Comparison of ENCODE assay signal across 30 mouse cellular contexts in genomic region chr2:181340426-181340825, GRCm38 (mm10). TPM values are rescaled to one million over a fixed set of nuclear protein-coding genes. Genes with fewer than 3 reads are reported as not detected.
DNase-seq lines count a peak whose midpoint lies in the region; ATAC-seq lines count a peak whose summit lies in the region.
"Had no signal": no experiment of that assay in that cellular context is flagged by ENCODE, and none has a peak within 500 bp of the region (broad histone marks: within the 10 kb centered on the region; RNA-seq: fewer than 3 reads in every experiment).

No protein-coding gene starts in this region.

- H3K36me3 ChIP-seq in embryonic facial prominence, embryonic 14.5 days (ENCODE audit: control insufficient read depth, insufficient read depth, low read length), result peaks cover 88% of the 10 kb centered on the region
- peaks cover 95% of the 10 kb centered on the region for H3K36me3 ChIP-seq in embryonic facial prominence, embryonic 10.5 days (replicated peaks)
- peaks cover 92% of the 10 kb centered on the region for H3K36me3 ChIP-seq in liver, embryonic 12.5 days

- no peak overlapping the region for H3K9ac ChIP-seq in embryonic facial prominence, embryonic 14.5 days (ENCODE audit: low read depth, low read length)
- H3K9ac ChIP-seq in liver, embryonic 12.5 days, result no peak overlapping the region
- H3K9ac ChIP-seq: embryonic facial prominence, embryonic 12.5 days; forebrain, embryonic 15.5 days; heart, embryonic 13.5 days; hindbrain, embryonic 15.5 days; limb, embryonic 13.5 days; liver, postnatal 0 days; midbrain, embryonic 13.5 days; neural tube, embryonic 13.5 days had no signal

- WGBS in embryonic facial prominence, embryonic 14.5 days, result 78% methylated on average over 4 of the region's 4 CpGs
- 86% methylated on average over 4 of the region's 4 CpGs for WGBS in embryonic facial prominence, embryonic 10.5 days
- 76% methylated on average over 4 of the region's 4 CpGs for WGBS in liver, embryonic 12.5 days (ENCODE audit: insufficient replicate concordance)

- H3K27me3 ChIP-seq in embryonic facial prominence, embryonic 14.5 days (replicated peaks; ENCODE audit: control insufficient read depth, insufficient read depth, low read length), result no peaks in the 10 kb centered on the region
- H3K27me3 ChIP-seq in embryonic facial prominence, embryonic 10.5 days (replicated peaks; ENCODE audit: low read depth, poor library complexity, severe bottlenecking), result no peaks in the 10 kb centered on the region
- no peaks in the 10 kb centered on the region for H3K27me3 ChIP-seq in liver, embryonic 12.5 days (replicated peaks)
- H3K27me3 ChIP-seq: embryonic facial prominence, embryonic 12.5 days; forebrain, embryonic 15.5 days; heart, embryonic 13.5 days; hindbrain, embryonic 15.5 days; limb, embryonic 13.5 days; megakaryocyte, embryonic 14.5 days; midbrain, embryonic 13.5 days; neural tube, embryonic 13.5 days had no signal

- no peaks in the 10 kb centered on the region for H3K4me1 ChIP-seq in embryonic facial prominence, embryonic 14.5 days (ENCODE audit: control insufficient read depth, insufficient read depth, low read length)
- no peaks in the 10 kb centered on the region for H3K4me1 ChIP-seq in embryonic facial prominence, embryonic 10.5 days
- no peaks in the 10 kb centered on the region for H3K4me1 ChIP-seq in liver, embryonic 12.5 days
- H3K4me1 ChIP-seq: embryonic facial prominence, embryonic 12.5 days; forebrain, embryonic 10.5 days; forebrain, embryonic 15.5 days; hindbrain, embryonic 15.5 days; limb, embryonic 13.5 days; midbrain, embryonic 13.5 days; neural tube, embryonic 13.5 days had no signal

- peak; percentile 43 for DNase-seq in embryonic facial prominence, embryonic 14.5 days (ENCODE audit: low spot score)
- no peak for DNase-seq in embryonic facial prominence, embryonic 10.5 days (ENCODE audit: low spot score)
- peak; percentile 30 for DNase-seq in left cerebral cortex, postnatal 4 days
- no peak for DNase-seq in left cerebral cortex, postnatal 10 days (ENCODE audit: extremely low spot score in 1 of 2, low spot score in 2 of 2)
- DNase-seq in cerebellum, adult 9-11 months, result peak; percentile 71
- DNase-seq in spleen, postnatal 14 days (ENCODE audit: low spot score in 2 of 2), result no peak
- DNase-seq in embryo, embryonic 10.5 days (ENCODE audit: low spot score), result no peak
- DNase-seq: adrenal gland, postnatal 14 days; gastrocnemius, postnatal 36 days; heart, adult 2 months; heart, postnatal 10 days; kidney, adult 2 months; kidney, postnatal 10 days; liver, postnatal 0 days; lung, postnatal 4 days; thymus, postnatal 14 days had no signal

- intact Hi-C loops in left cerebral cortex, postnatal 4 days (cut with DNase I), result no loop called here
- intact Hi-C loops in left cerebral cortex, postnatal 10 days (cut with DNase I), result no loop called here

- no peak overlapping the region for H3K4me3 ChIP-seq in embryonic facial prominence, embryonic 14.5 days (ENCODE audit: low read depth, low read length)
- no peak overlapping the region for H3K4me3 ChIP-seq in embryonic facial prominence, embryonic 10.5 days
- no peak overlapping the region for H3K4me3 ChIP-seq in liver, embryonic 12.5 days
- H3K4me3 ChIP-seq: embryonic facial prominence, embryonic 12.5 days; forebrain, embryonic 10.5 days; forebrain, embryonic 15.5 days; heart, adult 2 months; heart, embryonic 13.5 days; hindbrain, embryonic 15.5 days; limb, embryonic 13.5 days; megakaryocyte, embryonic 14.5 days; midbrain, embryonic 13.5 days; neural tube, embryonic 13.5 days had no signal

- no peaks in the 10 kb centered on the region for H3K9me3 ChIP-seq in embryonic facial prominence, embryonic 14.5 days (ENCODE audit: control insufficient read depth, low read length)
- no peaks in the 10 kb centered on the region for H3K9me3 ChIP-seq in embryonic facial prominence, embryonic 10.5 days
- H3K9me3 ChIP-seq in liver, embryonic 12.5 days (replicated peaks), result no peaks in the 10 kb centered on the region
- H3K9me3 ChIP-seq: embryonic facial prominence, embryonic 12.5 days; forebrain, embryonic 10.5 days; forebrain, embryonic 15.5 days; G1E; heart, embryonic 13.5 days; hindbrain, embryonic 15.5 days; limb, embryonic 13.5 days; megakaryocyte, embryonic 14.5 days; midbrain, embryonic 13.5 days; neural tube, embryonic 13.5 days had no signal

- no peak overlapping the region for H3K27ac ChIP-seq in embryonic facial prominence, embryonic 14.5 days (replicated peaks; ENCODE audit: low read depth, low read length)
- no peak overlapping the region for H3K27ac ChIP-seq in embryonic facial prominence, embryonic 10.5 days (replicated peaks)
- no peak overlapping the region for H3K27ac ChIP-seq in liver, embryonic 12.5 days
- H3K27ac ChIP-seq: embryonic facial prominence, embryonic 12.5 days; forebrain, embryonic 10.5 days; forebrain, embryonic 15.5 days; heart, adult 2 months; heart, embryonic 13.5 days; hindbrain, embryonic 15.5 days; limb, embryonic 13.5 days; midbrain, embryonic 13.5 days; neural tube, embryonic 13.5 days had no signal

- peak; percentile 79; the same call in 1 of the 2 replicates for ATAC-seq in embryonic facial prominence, embryonic 14.5 days (ENCODE audit: low read depth)
- no peak for ATAC-seq in liver, embryonic 12.5 days
- ATAC-seq: forebrain, embryonic 15.5 days; liver, postnatal 0 days; midbrain, embryonic 13.5 days had no signal

- no peak overlapping the region for H3K4me2 ChIP-seq in embryonic facial prominence, embryonic 14.5 days (ENCODE audit: low read depth, low read length)
- H3K4me2 ChIP-seq in liver, embryonic 12.5 days, result no peak overlapping the region
- H3K4me2 ChIP-seq: embryonic facial prominence, embryonic 12.5 days; forebrain, embryonic 15.5 days; heart, embryonic 13.5 days; hindbrain, embryonic 15.5 days; limb, embryonic 13.5 days; liver, embryonic 11.5 days; midbrain, embryonic 13.5 days; neural tube, embryonic 13.5 days had no signal

RNA-seq across cellular contexts. Expression of gene Rtel1, which starts 20.9 kb away (rescaled TPM):
- 37.1 and 48.8 TPM in 2 replicates for polyA plus RNA-seq in embryonic facial prominence, embryonic 14.5 days (2014; fragmentation: Nextera tagmentation; extraction: Ambion mirVana)
- 72.4 and 74.1 TPM in 2 replicates for polyA plus RNA-seq in embryonic facial prominence, embryonic 10.5 days (2016; fragmentation: Nextera tagmentation; extraction: Ambion mirVana)
- total RNA-seq in left cerebral cortex, postnatal 4 days (2021), result 10 to 100 TPM; 53.6 to 67.6 TPM
- total RNA-seq in left cerebral cortex, postnatal 10 days (2021), result 10 to 100 TPM; 41.1 to 46.6 TPM
- polyA plus RNA-seq in liver, embryonic 12.5 days (2016; fragmentation: Nextera tagmentation; extraction: Ambion mirVana), result 39.8 and 40.4 TPM in 2 replicates

RNA-seq across cellular contexts. Expression of gene Zgpat, which starts 24.3 kb away (rescaled TPM):
- 30.1 and 36.6 TPM in 2 replicates for polyA plus RNA-seq in embryonic facial prominence, embryonic 14.5 days (2014; fragmentation: Nextera tagmentation; extraction: Ambion mirVana)
- polyA plus RNA-seq in embryonic facial prominence, embryonic 10.5 days (2016; fragmentation: Nextera tagmentation; extraction: Ambion mirVana), result 46.9 and 51.8 TPM in 2 replicates
- total RNA-seq in left cerebral cortex, postnatal 4 days (2021), result 10 to 100 TPM; 73.9 to 83.5 TPM
- total RNA-seq in left cerebral cortex, postnatal 10 days (2021), result 10 to 100 TPM; 55.9 to 60.5 TPM
- 22.6 and 23.9 TPM in 2 replicates for polyA plus RNA-seq in liver, embryonic 12.5 days (2016; fragmentation: Nextera tagmentation; extraction: Ambion mirVana)

RNA-seq across cellular contexts. Expression of gene Arfrp1, which starts 24.8 kb away (rescaled TPM):
- polyA plus RNA-seq in embryonic facial prominence, embryonic 14.5 days (2014; fragmentation: Nextera tagmentation; extraction: Ambion mirVana), result 43.7 and 48.1 TPM in 2 replicates
- 74.0 and 74.4 TPM in 2 replicates for polyA plus RNA-seq in embryonic facial prominence, embryonic 10.5 days (2016; fragmentation: Nextera tagmentation; extraction: Ambion mirVana)
- 10 to 100 TPM; 57.3 to 60.3 TPM for total RNA-seq in left cerebral cortex, postnatal 4 days (2021)
- total RNA-seq in left cerebral cortex, postnatal 10 days (2021), result 10 to 100 TPM; 39.8 to 44.2 TPM
- 34.4 and 36.7 TPM in 2 replicates for polyA plus RNA-seq in liver, embryonic 12.5 days (2016; fragmentation: Nextera tagmentation; extraction: Ambion mirVana)

RNA-seq across cellular contexts. Expression of gene Stmn3, which starts 26.1 kb away (rescaled TPM):
- polyA plus RNA-seq in embryonic facial prominence, embryonic 14.5 days (2014; fragmentation: Nextera tagmentation; extraction: Ambion mirVana), result 69.4 and 72.7 TPM in 2 replicates
- polyA plus RNA-seq in embryonic facial prominence, embryonic 10.5 days (2016; fragmentation: Nextera tagmentation; extraction: Ambion mirVana), result 47.9 and 53.7 TPM in 2 replicates
- 100 to 1,000 TPM; 885 to 936 TPM for total RNA-seq in left cerebral cortex, postnatal 4 days (2021)
- total RNA-seq in left cerebral cortex, postnatal 10 days (2021), result 1,000 to 10,000 TPM; 1,052 to 1,067 TPM
- polyA plus RNA-seq in liver, embryonic 12.5 days (2016; fragmentation: Nextera tagmentation; extraction: Ambion mirVana), result 0.18 TPM in 1 of 2 replicates, not detected in the other
- total RNA-seq: G1E; gastrocnemius, adult 18-20 months; hematopoietic stem cell, adult 5-6 weeks had no signal
- polyA plus RNA-seq: G1E; liver, postnatal 0 days had no signal

RNA-seq across cellular contexts. Expression of gene Lime1, which starts 39.5 kb away (rescaled TPM):
- 17.4 and 18.4 TPM in 2 replicates for polyA plus RNA-seq in embryonic facial prominence, embryonic 14.5 days (2014; fragmentation: Nextera tagmentation; extraction: Ambion mirVana)
- polyA plus RNA-seq in embryonic facial prominence, embryonic 10.5 days (2016; fragmentation: Nextera tagmentation; extraction: Ambion mirVana), result 25.7 and 30.7 TPM in 2 replicates
- total RNA-seq in left cerebral cortex, postnatal 4 days (2021), result 10 to 100 TPM; 40.8 to 44.9 TPM
- total RNA-seq in left cerebral cortex, postnatal 10 days (2021), result 10 to 100 TPM; 30.1 to 32.9 TPM
- polyA plus RNA-seq in liver, embryonic 12.5 days (2016; fragmentation: Nextera tagmentation; extraction: Ambion mirVana), result 10.3 and 12.1 TPM in 2 replicates

Comparison
In these comparisons a context has a peak if more than half of its experiments do, and no peak if none do; other contexts are left out.
1. DNase-seq: peak in embryonic facial prominence, embryonic 14.5 days (single experiment), left cerebral cortex, postnatal 4 days (single experiment) and cerebellum, adult 9-11 months (single experiment); none in embryonic facial prominence, embryonic 10.5 days (single experiment), left cerebral cortex, postnatal 10 days (0 of 2), spleen, postnatal 14 days (0 of 2) and embryo, embryonic 10.5 days (single experiment).